Comparison of ENCODE assay signal across 8 mouse cellular contexts in genomic region chr2:126675169-126676121, GRCm38 (mm10). TPM values are rescaled to one million over a fixed set of nuclear protein-coding genes. Genes with fewer than 3 reads are reported as not detected.
DNase-seq lines count a peak whose midpoint lies in the region; ATAC-seq and TF ChIP-seq lines count a peak whose summit lies in the region.

No protein-coding gene starts in this region.

- DNase-seq in brain, adult 2 months (ENCODE audit: low read depth, low spot score) = peak; percentile 96
- peak; percentile 92 for DNase-seq in heart, embryonic 10.5 days (ENCODE audit: low spot score)
- DNase-seq in midbrain, postnatal 0 days (ENCODE audit: low spot score) = peak; percentile 94
- DNase-seq in spleen, postnatal 10 days (ENCODE audit: low spot score in 2 of 2) = peak; percentile 89 to 95

- H3K4me2 ChIP-seq in kidney, embryonic 15.5 days = peak overlapping the region; percentile 62
- H3K4me2 ChIP-seq in limb, embryonic 15.5 days = peak overlapping the region; percentile 61
- H3K4me2 ChIP-seq in midbrain, postnatal 0 days (ENCODE audit: low read depth, low read length, poor library complexity, severe bottlenecking) = peak overlapping the region; percentile 72

- no peaks in the 10 kb centered on the region for H3K9me3 ChIP-seq in heart, embryonic 10.5 days
- 0 out of 2 replicates have a peak, but pooled peaks cover 3% of the 10 kb centered on the region for H3K9me3 ChIP-seq in kidney, embryonic 15.5 days (replicated peaks)
- H3K9me3 ChIP-seq in limb, embryonic 15.5 days = no peaks in the 10 kb centered on the region
- no peaks in the 10 kb centered on the region for H3K9me3 ChIP-seq in midbrain, postnatal 0 days (ENCODE audit: low read length)

- H3K79me2 ChIP-seq in C2C12 (ENCODE audit: control insufficient read depth, insufficient read depth) = peaks cover 95% of the 10 kb centered on the region

- under 1% methylated on average over 99 of the region's 99 CpGs for WGBS in heart, embryonic 10.5 days
- under 1% methylated on average over 99 of the region's 99 CpGs for WGBS in kidney, embryonic 15.5 days
- WGBS in limb, embryonic 15.5 days = under 1% methylated on average over 96 of the region's 99 CpGs
- WGBS in midbrain, postnatal 0 days = under 1% methylated on average over 99 of the region's 99 CpGs

- H3K36me3 ChIP-seq in C2C12 (ENCODE audit: control insufficient read depth, insufficient read depth) = peaks cover 8% of the 10 kb centered on the region
- H3K36me3 ChIP-seq in heart, embryonic 10.5 days = peaks cover 22% of the 10 kb centered on the region
- peaks cover 27% of the 10 kb centered on the region for H3K36me3 ChIP-seq in kidney, embryonic 15.5 days
- H3K36me3 ChIP-seq in limb, embryonic 15.5 days = 0 out of 2 replicates have a peak, but pooled peaks cover 6% of the 10 kb centered on the region
- H3K36me3 ChIP-seq in midbrain, postnatal 0 days (ENCODE audit: insufficient read depth, low read length) = no peaks in the 10 kb centered on the region

- TF ChIP-seq POLR2A in embryonic fibroblast, embryonic 13.5 days (IDR thresholded peaks at IDR 0.05; ENCODE audit: low read depth, low read length) = peak; percentile 94

- H3K4me3 ChIP-seq in C2C12 (ENCODE audit: insufficient read depth, poor library complexity, severe bottlenecking) = peak overlapping the region; percentile 81
- H3K4me3 ChIP-seq in embryonic fibroblast, embryonic 13.5 days (ENCODE audit: insufficient read depth, low read length) = peak overlapping the region; percentile 84
- H3K4me3 ChIP-seq in heart, embryonic 10.5 days = peak overlapping the region; percentile 97
- peak overlapping the region; percentile 90 for H3K4me3 ChIP-seq in kidney, embryonic 15.5 days (replicated peaks)
- H3K4me3 ChIP-seq in limb, embryonic 15.5 days = peak overlapping the region; percentile 90
- peak overlapping the region; percentile 94 for H3K4me3 ChIP-seq in midbrain, postnatal 0 days (ENCODE audit: low read depth, low read length)

- peaks cover 80% of the 10 kb centered on the region for H3K79me3 ChIP-seq in C2C12 (ENCODE audit: low read depth)

- peak overlapping the region; percentile 84 for H3K27ac ChIP-seq in embryonic fibroblast, embryonic 13.5 days (ENCODE audit: insufficient read depth, low read length)
- H3K27ac ChIP-seq in heart, embryonic 10.5 days = peak overlapping the region; percentile 100
- H3K27ac ChIP-seq in kidney, embryonic 15.5 days = peak overlapping the region; percentile 100
- H3K27ac ChIP-seq in limb, embryonic 15.5 days = peak overlapping the region; percentile 100
- H3K27ac ChIP-seq in midbrain, postnatal 0 days (ENCODE audit: low read depth, low read length) = peak overlapping the region; percentile 100

- ATAC-seq in kidney, embryonic 15.5 days (replicated peaks; ENCODE audit: low FRiP score) = peak; percentile 93
- ATAC-seq in limb, embryonic 15.5 days (ENCODE audit: insufficient number of reproducible peaks, low FRiP score, low TSS enrichment, low read depth) = peak; percentile 90
- ATAC-seq in midbrain, postnatal 0 days (ENCODE audit: low FRiP score) = peak; percentile 91

- no peak for TF ChIP-seq CTCF in C2C12 (IDR thresholded peaks at IDR 0.05; ENCODE audit: control insufficient read depth, insufficient read depth, insufficient read length)
- no peak for TF ChIP-seq CTCF in embryonic fibroblast, embryonic 13.5 days (IDR thresholded peaks at IDR 0.05; ENCODE audit: borderline replicate concordance, insufficient read depth, low read length)
- no peak for TF ChIP-seq CTCF in midbrain, postnatal 0 days (IDR thresholded peaks at IDR 0.05)

- H3K4me1 ChIP-seq in embryonic fibroblast, embryonic 13.5 days (ENCODE audit: control insufficient read depth, insufficient read depth, low read length) = peaks cover 6% of the 10 kb centered on the region
- H3K4me1 ChIP-seq in heart, embryonic 10.5 days = peaks cover 9% of the 10 kb centered on the region; the same call in 1 of the 2 replicates
- peaks cover 36% of the 10 kb centered on the region for H3K4me1 ChIP-seq in kidney, embryonic 15.5 days
- H3K4me1 ChIP-seq in limb, embryonic 15.5 days = peaks cover 15% of the 10 kb centered on the region
- H3K4me1 ChIP-seq in midbrain, postnatal 0 days (ENCODE audit: insufficient read depth, low read length) = peaks cover 10% of the 10 kb centered on the region; the same call in 1 of the 2 replicates

- no peaks in the 10 kb centered on the region for H3K27me3 ChIP-seq in C2C12 (ENCODE audit: control insufficient read depth, insufficient read depth, insufficient read length)
- H3K27me3 ChIP-seq in heart, embryonic 10.5 days (ENCODE audit: insufficient read depth, poor library complexity, severe bottlenecking) = no peaks in the 10 kb centered on the region
- no peaks in the 10 kb centered on the region for H3K27me3 ChIP-seq in kidney, embryonic 15.5 days
- H3K27me3 ChIP-seq in limb, embryonic 15.5 days = no peaks in the 10 kb centered on the region
- H3K27me3 ChIP-seq in midbrain, postnatal 0 days (ENCODE audit: insufficient read depth, low read length) = no peaks in the 10 kb centered on the region

- H3K9ac ChIP-seq in kidney, embryonic 15.5 days = peak overlapping the region; percentile 99
- H3K9ac ChIP-seq in limb, embryonic 15.5 days = peak overlapping the region; percentile 97
- H3K9ac ChIP-seq in midbrain, postnatal 0 days (replicated peaks; ENCODE audit: low read length, poor library complexity, severe bottlenecking) = peak overlapping the region; percentile 98

- H3ac ChIP-seq in C2C12 (ENCODE audit: control insufficient read depth, insufficient read length, low read depth) = peak overlapping the region; percentile 84

TF ChIP-seq in C2C12, 6 proteins besides CTCF, POLR2A, EP300 and RAD21:
- no peak for TF ChIP-seq USF1 (IDR thresholded peaks at IDR 0.05; ENCODE audit: low read depth)
- TF ChIP-seq MAX (IDR thresholded peaks at IDR 0.05) = peak; percentile 39

RNA-seq across cellular contexts. Expression of gene Gabpb1, which starts 0.7 kb away (rescaled TPM):
- 13.5 TPM for polyA plus RNA-seq in C2C12 (2012; fragmentation: generic; extraction: Trizol)
- polyA plus RNA-seq in embryonic fibroblast, embryonic 13.5 days (2011; ENCODE audit: insufficient read length, low read depth, missing spikeins) = 37.2 and 44.9 TPM in 2 replicates
- 42.3 and 48.6 TPM in 2 replicates for polyA plus RNA-seq in heart, embryonic 10.5 days (2016; fragmentation: Nextera tagmentation; extraction: Ambion mirVana)
- 54.4 and 57.2 TPM in 2 replicates for polyA plus RNA-seq in kidney, embryonic 15.5 days (2015; fragmentation: Nextera tagmentation; extraction: Ambion mirVana)
- 44.5 and 46.2 TPM in 2 replicates for polyA plus RNA-seq in limb, embryonic 15.5 days (2015; fragmentation: Nextera tagmentation; extraction: Ambion mirVana)
- total RNA-seq in midbrain, postnatal 0 days (2014; rRNA removed) = 11.5 and 25.1 TPM in 2 replicates
- polyA plus RNA-seq in midbrain, postnatal 0 days (2015; fragmentation: Nextera tagmentation; extraction: Ambion mirVana) = 26.0 and 26.5 TPM in 2 replicates

RNA-seq across cellular contexts. Expression of gene Usp8, which starts 31.7 kb away (rescaled TPM):
- polyA plus RNA-seq in C2C12 (2012; fragmentation: generic; extraction: Trizol) = 13.8 TPM
- polyA plus RNA-seq in embryonic fibroblast, embryonic 13.5 days (2011; ENCODE audit: insufficient read length, low read depth, missing spikeins) = 59.9 and 69.7 TPM in 2 replicates
- polyA plus RNA-seq in heart, embryonic 10.5 days (2016; fragmentation: Nextera tagmentation; extraction: Ambion mirVana) = 40.3 and 42.4 TPM in 2 replicates
- polyA plus RNA-seq in kidney, embryonic 15.5 days (2015; fragmentation: Nextera tagmentation; extraction: Ambion mirVana) = 42.6 and 43.6 TPM in 2 replicates
- polyA plus RNA-seq in limb, embryonic 15.5 days (2015; fragmentation: Nextera tagmentation; extraction: Ambion mirVana) = 39.5 and 40.8 TPM in 2 replicates
- total RNA-seq in midbrain, postnatal 0 days (2014; rRNA removed) = 18.6 and 20.1 TPM in 2 replicates
- 17.8 and 18.7 TPM in 2 replicates for polyA plus RNA-seq in midbrain, postnatal 0 days (2015; fragmentation: Nextera tagmentation; extraction: Ambion mirVana)

RNA-seq across cellular contexts. Expression of gene Hdc, which starts 56.3 kb away (rescaled TPM):
- 0.13 TPM for polyA plus RNA-seq in C2C12 (2012; fragmentation: generic; extraction: Trizol)
- polyA plus RNA-seq in embryonic fibroblast, embryonic 13.5 days (2011; ENCODE audit: insufficient read length, low read depth, missing spikeins) = not detected in 2 replicates
- polyA plus RNA-seq in heart, embryonic 10.5 days (2016; fragmentation: Nextera tagmentation; extraction: Ambion mirVana) = 3.5 and 4.1 TPM in 2 replicates
- polyA plus RNA-seq in kidney, embryonic 15.5 days (2015; fragmentation: Nextera tagmentation; extraction: Ambion mirVana) = 85.0 and 102 TPM in 2 replicates
- 151 and 153 TPM in 2 replicates for polyA plus RNA-seq in limb, embryonic 15.5 days (2015; fragmentation: Nextera tagmentation; extraction: Ambion mirVana)
- 3.2 and 5.6 TPM in 2 replicates for total RNA-seq in midbrain, postnatal 0 days (2014; rRNA removed)
- 2.8 and 3.8 TPM in 2 replicates for polyA plus RNA-seq in midbrain, postnatal 0 days (2015; fragmentation: Nextera tagmentation; extraction: Ambion mirVana)

Comparison
In these comparisons a context has a peak if more than half of its experiments do, and no peak if none do; other contexts are left out.
1. Peak in every context shown above with its lines: DNase-seq, ATAC-seq, H3K4me3 ChIP-seq and H3K27ac ChIP-seq.
2. RNA of gene Hdc, which starts 56.3 kb away (polyA plus RNA-seq): 151 to 153 TPM in limb, embryonic 15.5 days and 85.0 to 102 TPM in kidney, embryonic 15.5 days; 2.8 to 3.8 TPM in midbrain, postnatal 0 days, 3.5 to 4.1 TPM in heart, embryonic 10.5 days, 0.13 TPM in C2C12 (single experiment) and not detected in embryonic fibroblast, embryonic 13.5 days; every median in the first group is over 10 times any median in the second.